Mouse (Mus musculus): ENCODE data around the gene Rsl1d1.
A peak's percentile ranks its signal among the peaks of the same experiment; 100 is the strongest.

The Rsl1d1 gene

GRCm38 (mm10) chr16:11202571-11203554 lies at the start of gene Rsl1d1:
Gene Rsl1d1, minus strand, starts transcription at chr16:11203331.
- peak; percentile 93 for DNase-seq (ENCODE audit: extremely low read depth, insufficient read length, low spot score)

- no peak for DNase-seq (ENCODE audit: extremely low read depth, insufficient read length, low spot score)
These were observed 44.7 kb upstream of the Rsl1d1 start for GRCm38 (mm10) chr16:11247791-11248190.

GRCm38 (mm10) chr16:11245767-11246166 lies 42.6 kb upstream of the Rsl1d1 start:
- DNase-seq (ENCODE audit: extremely low read depth, insufficient read length, low spot score): no peak

GRCm38 (mm10) chr16:11242401-11242800 lies 39.3 kb upstream of the Rsl1d1 start:
- DNase-seq (ENCODE audit: extremely low read depth, insufficient read length, low spot score): no peak

GRCm38 (mm10) chr16:11217801-11218200 lies 14.7 kb upstream of the Rsl1d1 start:
- no peak for DNase-seq (ENCODE audit: extremely low read depth, insufficient read length, low spot score)

GRCm38 (mm10) chr16:11203600-11204390 lies 664 bp upstream of the Rsl1d1 start:
- no peak for DNase-seq (ENCODE audit: extremely low read depth, insufficient read length, low spot score)

GRCm38 (mm10) chr16:11201740-11202394 lies 1.3 kb downstream of the Rsl1d1 start:
- no peak for DNase-seq (ENCODE audit: extremely low read depth, insufficient read length, low spot score)

GRCm38 (mm10) chr16:11200247-11200646 lies 2.9 kb downstream of the Rsl1d1 start:
- no peak for DNase-seq (ENCODE audit: extremely low read depth, insufficient read length, low spot score)

- DNase-seq (ENCODE audit: extremely low read depth, insufficient read length, low spot score): no peak
These were observed 4.7 kb downstream of the Rsl1d1 start for GRCm38 (mm10) chr16:11198467-11198866.

GRCm38 (mm10) chr16:11197052-11197451 lies 6.1 kb downstream of the Rsl1d1 start:
- no peak for DNase-seq (ENCODE audit: extremely low read depth, insufficient read length, low spot score)

GRCm38 (mm10) chr16:11193231-11193630 lies 9.9 kb downstream of the Rsl1d1 start:
- no peak for DNase-seq (ENCODE audit: extremely low read depth, insufficient read length, low spot score)

- DNase-seq (ENCODE audit: extremely low read depth, insufficient read length, low spot score): no peak
These were observed 13.0 kb downstream of the Rsl1d1 start for GRCm38 (mm10) chr16:11190150-11190549.

- DNase-seq (ENCODE audit: extremely low read depth, insufficient read length, low spot score): no peak
These were observed 25.7 kb downstream of the Rsl1d1 start for GRCm38 (mm10) chr16:11177404-11177803.

GRCm38 (mm10) chr16:11176884-11177244 lies 26.3 kb downstream of the Rsl1d1 start:
- no peak for DNase-seq (ENCODE audit: extremely low read depth, insufficient read length, low spot score)

- DNase-seq (ENCODE audit: extremely low read depth, insufficient read length, low spot score): peak; percentile 98
These were observed 26.8 kb downstream of the Rsl1d1 start, which contains the start of gene Zc3h7a for GRCm38 (mm10) chr16:11176208-11176883. Gene Zc3h7a, minus strand, starts transcription at chr16:11176393.

- DNase-seq (ENCODE audit: extremely low read depth, insufficient read length, low spot score): peak; percentile 86
These were observed 27.5 kb downstream of the Rsl1d1 start for GRCm38 (mm10) chr16:11175489-11176207.

- no peak for DNase-seq (ENCODE audit: extremely low read depth, insufficient read length, low spot score)
These were observed 28.0 kb downstream of the Rsl1d1 start for GRCm38 (mm10) chr16:11175100-11175488.

GRCm38 (mm10) chr16:11174671-11175081 lies 28.5 kb downstream of the Rsl1d1 start:
- peak; percentile 69 for DNase-seq (ENCODE audit: extremely low read depth, insufficient read length, low spot score)

GRCm38 (mm10) chr16:11171679-11172078 lies 31.5 kb downstream of the Rsl1d1 start:
- no peak for DNase-seq (ENCODE audit: extremely low read depth, insufficient read length, low spot score)

GRCm38 (mm10) chr16:11166431-11166830 lies 36.7 kb downstream of the Rsl1d1 start:
- DNase-seq (ENCODE audit: extremely low read depth, insufficient read length, low spot score): no peak
